Mouse (Mus musculus) embryonic fibroblast, embryonic 13.5 days (primary cell): ENCODE measurements at regions not wholly inside any gene's neighbourhood (a gene's known extent, or its start where the extent isn't known, plus 50 kb on each side); places are given as distances from the start of the nearest gene placed in this dataset.
"Not testable (repeated sequence)": the region's sequence is repeated elsewhere in the genome, so short reads cannot be mapped to it uniquely, and the experiment has no call there.

Source experiments
- CTCF ChIP-seq: IDR thresholded peaks from 2 replicates; pipeline ENCODE4 v1.5.1; 2011; ENCODE audit warnings: mild to moderate bottlenecking, control low read depth, low read length, moderate library complexity, borderline replicate concordance; ENCODE audit not compliant: insufficient read depth
- POLR2A ChIP-seq: IDR thresholded peaks from 2 replicates; pipeline ENCODE4 v1.6.1; 2011; ENCODE audit warnings: low read depth, mild to moderate bottlenecking, control low read depth, low read length, moderate library complexity

GRCm38 (mm10) chr13:113444481-113444880 lies 151.5 kb downstream of the BC067074 start:
- not testable (repeated sequence) for TF ChIP-seq CTCF, POLR2A
